Mouse (Mus musculus) ES-E14 (cell line): Measurements from ENCODE around the gene Gm572. TPM values are rescaled to one million over a fixed set of nuclear protein-coding genes. Genes with fewer than 3 reads are reported as not detected.
A peak's percentile ranks its signal among the peaks of the same experiment; 100 is the strongest.

Experiments
- DNase-seq: peaks from one replicate; pipeline ENCODE4 v3.0.0-alpha.2; 2013; ENCODE audit warnings: low read depth, low spot score
- H3K27ac ChIP-seq: 2 replicates; pipeline ENCODE4 v1.5.1; 2012; ENCODE audit warnings: low read depth, mild to moderate bottlenecking, low read length, moderate library complexity, mixed read lengths; ENCODE audit not compliant: poor library complexity, insufficient read depth, severe bottlenecking
- H3K36me3 ChIP-seq: 2 replicates; pipeline ENCODE4 v1.6.1; 2012; ENCODE audit warnings: mild to moderate bottlenecking, low read length, moderate library complexity, mixed read lengths; ENCODE audit not compliant: control insufficient read depth, poor library complexity, insufficient read depth, severe bottlenecking
- H3K4me1 ChIP-seq, 2 experiments: fragments of 150-350 bp in 1 of 2; sonication (generic) in 1 of 2; 2 replicates each; pipeline ENCODE4 v1.6.1; 2012; ENCODE audit warnings: low read length in 2 of 2, mild to moderate bottlenecking in 1 of 2, mixed read lengths in 1 of 2; ENCODE audit not compliant: control insufficient read depth in 2 of 2, insufficient read depth in 2 of 2, poor library complexity in 1 of 2
- H3K4me3 ChIP-seq, 2 experiments: fragments of 150-350 bp in 1 of 2; sonication (generic) in 1 of 2; 2 replicates each; pipeline ENCODE4 v1.5.1; 2012; ENCODE audit warnings: low read length in 2 of 2, low read depth in 1 of 2, mild to moderate bottlenecking in 1 of 2, mixed read lengths in 1 of 2; ENCODE audit not compliant: insufficient read depth in 1 of 2, poor library complexity in 1 of 2, severe bottlenecking in 1 of 2
- H3K9ac ChIP-seq: 2 replicates; pipeline ENCODE4 v1.6.1; 2012; ENCODE audit warnings: low read depth, mild to moderate bottlenecking, low read length, mixed read lengths; ENCODE audit not compliant: poor library complexity, insufficient read depth, severe bottlenecking
- H3K9me3 ChIP-seq: fragments of 150-350 bp; sonication (generic); 2 replicates; pipeline ENCODE4 v1.6.1; 2012; ENCODE audit warnings: low read depth, mild to moderate bottlenecking, low read length; ENCODE audit not compliant: control insufficient read depth, insufficient read depth
- CHD2 ChIP-seq: IDR thresholded peaks from 2 replicates; pipeline ENCODE4 v1.6.1; 2014; ENCODE audit warnings: mild to moderate bottlenecking, low read depth, low read length, inconsistent platforms
- HCFC1 ChIP-seq: IDR thresholded peaks from 2 replicates; pipeline ENCODE4 v1.6.1; 2012; ENCODE audit warnings: low read length, inconsistent platforms, borderline replicate concordance; ENCODE audit not compliant: insufficient read depth
- MAFK ChIP-seq: IDR thresholded peaks from 2 replicates; pipeline ENCODE4 v1.6.1; 2014; ENCODE audit warnings: mild to moderate bottlenecking, low read depth, low read length, inconsistent platforms; ENCODE audit not compliant: insufficient read depth
- ZC3H11A ChIP-seq: IDR thresholded peaks from 2 replicates; pipeline ENCODE4 v1.6.1; 2012; ENCODE audit warnings: low read depth, mild to moderate bottlenecking, inconsistent platforms, low read length, borderline replicate concordance
- ZNF384 ChIP-seq: IDR thresholded peaks from 2 replicates; pipeline ENCODE4 v1.6.1; 2012; ENCODE audit warnings: low read depth, low read length, inconsistent platforms
- in situ Hi-C, 2 experiments: fragments of 600-800 bp; cut with MboI; formaldehyde crosslinking; loops; one replicate each; pipeline ENCODE4 v1.15.1; 2025; ENCODE audit warnings: low sequenced_read_pairs in 2 of 2, inconsistent platforms in 1 of 2; ENCODE audit not compliant: unreplicated experiment in 2 of 2
- total RNA-seq: library from RNA; depleted of rRNA; stranded (reverse); fragments of 300-350 nt; gene quantifications from 2 replicates; pipeline ENCODE4 v1.2.3, GENCODE M21; 2012; rRNA removed

The Gm572 gene
- 0.13 TPM in 1 of 2 replicates, not detected in the other for total RNA-seq

- in situ Hi-C loops, result no loop called here
- peak within 1 kb of the TSS; percentile 12 to 31; a peak in 2 of 4 replicates for H3K4me3 ChIP-seq
- H3K4me1 ChIP-seq, result peaks cover 0 to 10% of the 10 kb centered on the region in 2 experiments; a peak in 2 of 4 replicates
- H3K9me3 ChIP-seq, result no peaks in the 10 kb centered on the region
- DNase-seq, result no peak
- no peak for TF ChIP-seq CHD2
- TF ChIP-seq ZNF384, result no peak
- TF ChIP-seq HCFC1, result no peak
- no peak for TF ChIP-seq ZC3H11A
- TF ChIP-seq MAFK, result no peak
- H3K27ac ChIP-seq, result no peak within 1 kb of the TSS
- H3K36me3 ChIP-seq, result no peaks in the 10 kb centered on the region
- peak within 1 kb of the TSS; percentile 17; the same call in 1 of the 2 replicates for H3K9ac ChIP-seq
These were observed at the start of gene Gm572 for GRCm38 (mm10) chr4:148643291-148644156. Gene Gm572, plus strand, starts transcription at chr4:148643317.

- Histone ChIP-seq H3K36me3 (peaks cover 49% of the 10 kb centered on the region), H3K4me3 (no peak overlapping the region; a peak in 1 of 4 replicates), H3K9me3 (no peaks in the 10 kb centered on the region; the same call in 1 of the 2 replicates), H3K4me1 (peaks cover 0 to 12% of the 10 kb centered on the region in 2 experiments; a peak in 1 of 4 replicates), H3K9ac (no peak overlapping the region), H3K27ac (no peak overlapping the region)
- DNase-seq, result no peak
- TF ChIP-seq CHD2, result no peak
- TF ChIP-seq MAFK, result no peak
- TF ChIP-seq HCFC1, result no peak
- no peak for TF ChIP-seq ZNF384
- no peak for TF ChIP-seq ZC3H11A
- in situ Hi-C loops, result no loop called here
These were observed 49.1 kb upstream of the Gm572 start for GRCm38 (mm10) chr4:148593996-148594395.

GRCm38 (mm10) chr4:148595916-148596315, 47.2 kb upstream of the Gm572 start:
- no peak overlapping the region for H3K9ac ChIP-seq
- TF ChIP-seq HCFC1, result no peak
- no peak for TF ChIP-seq MAFK
- TF ChIP-seq CHD2, result no peak
- no peak overlapping the region for H3K4me3 ChIP-seq
- peaks cover 0 to 13% of the 10 kb centered on the region in 2 experiments; a peak in 2 of 4 replicates for H3K4me1 ChIP-seq
- no peaks in the 10 kb centered on the region; the same call in 1 of the 2 replicates for H3K9me3 ChIP-seq
- no peak overlapping the region for H3K27ac ChIP-seq
- H3K36me3 ChIP-seq, result peaks cover 52% of the 10 kb centered on the region
- DNase-seq, result no peak
- in situ Hi-C loops, result no loop called here

DNA sequence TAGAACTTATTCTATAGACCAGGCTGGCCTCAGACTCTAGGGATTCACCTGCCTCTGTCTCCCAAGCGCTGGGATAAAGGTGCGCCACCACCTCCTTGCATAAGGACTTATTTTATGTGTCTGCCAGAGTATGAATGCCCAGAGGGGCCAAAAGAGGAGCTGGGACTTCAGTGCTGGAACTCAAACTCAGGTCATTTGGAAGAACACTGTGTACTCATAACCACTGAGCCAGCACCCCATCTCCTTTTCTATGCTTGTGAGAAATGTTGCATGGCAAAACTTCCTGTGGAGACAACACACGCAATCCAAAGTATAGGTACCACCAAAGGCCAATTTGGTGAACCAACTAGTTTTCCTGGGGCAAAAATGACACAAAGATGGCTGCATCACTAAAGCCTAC, 46.4 kb upstream of the Gm572 start:
- no peak overlapping the region for H3K9ac ChIP-seq
- no peak overlapping the region for H3K27ac ChIP-seq
- in situ Hi-C loops, result no loop called here
- TF ChIP-seq HCFC1, result no peak
- TF ChIP-seq MAFK, result no peak
- no peak for TF ChIP-seq CHD2
- TF ChIP-seq ZNF384, result no peak
- TF ChIP-seq ZC3H11A, result no peak
- no peaks in the 10 kb centered on the region; the same call in 1 of the 2 replicates for H3K9me3 ChIP-seq
- no peak overlapping the region for H3K4me3 ChIP-seq
- no peak for DNase-seq
- H3K36me3 ChIP-seq, result peaks cover 52% of the 10 kb centered on the region
- H3K4me1 ChIP-seq, result peaks cover 0 to 15% of the 10 kb centered on the region in 2 experiments; a peak in 2 of 4 replicates
